Mouse (Mus musculus) brain, embryonic 14.5 days (tissue): ENCODE measurements at regions not wholly inside any gene's neighbourhood (a gene's known extent, or its start where the extent isn't known, plus 50 kb on each side); places are given as distances from the start of the nearest gene placed in this dataset.

Experiments used
- CTCF ChIP-seq: fragments of 200-500 bp; IDR thresholded peaks from 2 replicates; pipeline ENCODE4 v1.5.1; 2012; ENCODE audit warnings: inconsistent platforms, mild to moderate bottlenecking, moderate library complexity, borderline replicate concordance; ENCODE audit not compliant: insufficient read depth, insufficient read length; ENCODE audit errors: extremely low read depth
- POLR2A ChIP-seq: fragments of 200-500 bp; IDR thresholded peaks from 2 replicates; pipeline ENCODE4 v1.6.1; 2012; ENCODE audit warnings: mild to moderate bottlenecking, inconsistent platforms, borderline replicate concordance; ENCODE audit not compliant: poor library complexity, insufficient read depth, insufficient read length, severe bottlenecking; ENCODE audit errors: extremely low read depth

- TF ChIP-seq CTCF = no peak
- TF ChIP-seq POLR2A = no peak
Observed at GRCm38 (mm10) chr1:142042751-142043150, 1597.7 kb upstream of the B3galt2 start.
